Mouse (Mus musculus) cortical plate, adult 2 months (tissue): ENCODE measurements around the gene Arpc1b.

Experiments used
- CTCF ChIP-seq: fragments of 200-500 bp; IDR thresholded peaks from 2 replicates; pipeline ENCODE4 v1.5.1; 2011; ENCODE audit warnings: mild to moderate bottlenecking, control low read depth, low read length; ENCODE audit not compliant: insufficient read depth; ENCODE audit errors: extremely low read depth
- POLR2A ChIP-seq: fragments of 200-500 bp; IDR thresholded peaks from 2 replicates; pipeline ENCODE4 v1.6.1; 2011; ENCODE audit warnings: mild to moderate bottlenecking, low read length, control low read depth; ENCODE audit not compliant: insufficient read depth; ENCODE audit errors: extremely low read depth

- TF ChIP-seq CTCF (no peak), POLR2A (no peak)
Measured at GRCm38 (mm10) chr5:145161361-145161760, 47.3 kb downstream of the Arpc1b start.
